Mouse (Mus musculus): Measurements from ENCODE around the gene Gm3512. TPM values are rescaled to one million over a fixed set of nuclear protein-coding genes. Genes with fewer than 3 reads are reported as not detected.

Gene Gm3512
- not detected for total RNA-seq (2023)

GRCm38 (mm10) chr14:7174483-7174971 is at the start of gene Gm3512:
Gm3512 (minus strand) TSS chr14:7174533.

GRCm38 (mm10) chr14:7194440-7194839 is 20.1 kb upstream of the Gm3512 start, which contains the start of gene Gm16434:
Gm16434 (minus strand) TSS chr14:7194540.

GRCm38 (mm10) chr14:7125312-7125711 is 49.0 kb downstream of the Gm3512 start, which contains the start of gene Gm6676:
Gm6676 (minus strand) TSS chr14:7125412.

Other genes with a start within 250 kb of the Gm3512 start
- gene Gm6356, start 200.7 kb downstream of the Gm3512 start, total RNA-seq (2023), result not detected
- gene Gm10406, start 147.1 kb downstream of the Gm3512 start, total RNA-seq (2023), result not detected
- gene Gm3685, start 129.6 kb downstream of the Gm3512 start, total RNA-seq (2023), result not detected
- gene Gm3696, start 73.9 kb downstream of the Gm3512 start, total RNA-seq (2023), result not detected
- gene Gm6676, start 49.1 kb downstream of the Gm3512 start, total RNA-seq (2023), result not detected
- not detected for gene Gm16434, start 20.0 kb upstream of the Gm3512 start, total RNA-seq (2023)
- not detected for gene Gm3727, start 90.2 kb upstream of the Gm3512 start, total RNA-seq (2023)
- gene Gm3739, start 140.5 kb upstream of the Gm3512 start, total RNA-seq (2023), result 1.2 TPM
- gene Gm5797, start 157.9 kb upstream of the Gm3512 start, total RNA-seq (2023), result not detected
- gene Gm8374, start 190.6 kb upstream of the Gm3512 start, total RNA-seq (2023), result not detected

All from CD4-positive naive resting alpha-beta T cell, adult 57 days (primary cell).